Mouse (Mus musculus) ES-Bruce4 (cell line): ENCODE measurements at regions not wholly inside any gene's neighbourhood (a gene's known extent, or its start where the extent isn't known, plus 50 kb on each side); places are given as distances from the start of the nearest gene placed in this dataset.

ENCODE experiments used
- CTCF ChIP-seq: IDR thresholded peaks from one replicate; pipeline ENCODE4 v1.8.1; 2011; ENCODE audit warnings: low read depth, low read length
- POLR2A ChIP-seq: IDR thresholded peaks from one replicate; pipeline ENCODE4 v1.8.1; 2011; ENCODE audit warnings: low read length; ENCODE audit not compliant: insufficient read depth

DNA sequence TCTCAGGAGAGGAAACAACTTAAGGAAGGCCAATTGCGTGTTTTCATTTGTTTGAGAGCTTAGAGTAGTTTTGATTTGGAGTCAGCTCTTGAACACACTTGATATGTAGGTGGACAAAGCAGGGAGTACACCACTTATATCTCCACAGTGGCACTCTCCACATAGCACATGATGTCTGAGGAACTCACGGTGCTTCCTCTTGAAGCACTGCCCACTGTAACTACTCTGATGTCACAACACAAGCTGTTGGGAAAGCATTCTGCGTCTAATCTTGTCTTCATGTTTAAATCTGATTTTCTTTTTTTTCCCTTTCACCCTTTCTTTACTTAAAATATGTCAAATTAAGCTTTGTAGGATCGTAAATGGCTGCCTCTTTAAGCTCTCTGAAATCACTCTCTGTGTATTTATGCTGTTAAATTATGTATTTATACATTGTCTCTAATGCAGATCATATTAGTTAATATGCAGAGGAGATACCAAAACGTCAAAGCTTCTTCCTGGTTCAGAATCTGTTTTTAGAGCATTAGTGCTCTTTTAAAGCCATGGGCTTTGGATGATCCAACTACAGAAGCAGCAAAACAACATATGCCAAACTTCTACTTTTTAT is 442.4 kb upstream of the Arglu1 start:
- TF ChIP-seq CTCF, result no peak
- no peak for TF ChIP-seq POLR2A
